In the genomic region with DNA sequence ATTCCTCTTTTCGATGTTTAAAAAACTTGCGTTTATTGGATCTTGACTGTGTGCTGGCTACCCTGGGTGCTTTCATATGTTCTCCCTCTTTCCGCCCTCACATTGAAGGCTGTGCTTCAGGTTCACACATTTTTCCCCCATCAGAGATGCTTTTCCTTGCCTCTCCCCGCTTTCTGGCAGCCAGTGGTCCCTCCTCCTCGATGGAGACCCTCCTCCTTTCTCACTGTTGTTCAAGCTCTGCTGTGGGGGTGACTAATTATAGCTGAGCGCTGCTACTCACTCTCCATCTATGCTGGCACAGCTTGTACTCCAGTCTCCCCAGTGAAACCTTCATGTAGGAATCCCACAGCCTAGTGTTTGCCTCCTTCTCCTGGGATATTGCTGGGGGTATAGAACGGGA, we compare ENCODE assay signal across 9 mouse cellular contexts. TPM values are rescaled to one million over a fixed set of nuclear protein-coding genes. Genes with fewer than 3 reads are reported as not detected.
DNase-seq lines count a peak whose midpoint lies in the region; ATAC-seq and TF ChIP-seq lines count a peak whose summit lies in the region.
"Had no signal": no experiment of that assay in that cellular context is flagged by ENCODE, and none has a peak within 500 bp of the region (broad histone marks: within the 10 kb centered on the region; RNA-seq: fewer than 3 reads in every experiment).

No protein-coding gene starts in this region.

- H3K4me2 ChIP-seq in heart, embryonic 12.5 days, result peak overlapping the region; percentile 99
- peak overlapping the region; percentile 100 for H3K4me2 ChIP-seq in hindbrain, postnatal 0 days (ENCODE audit: low read depth, low read length)

- WGBS in heart, embryonic 12.5 days, result 25% methylated on average over 7 of the region's 7 CpGs
- 28% methylated on average over 7 of the region's 7 CpGs for WGBS in hindbrain, postnatal 0 days
- 23% methylated on average over 7 of the region's 7 CpGs for WGBS in olfactory bulb, adult 2 months

- H3K9ac ChIP-seq in heart, embryonic 12.5 days, result no peak overlapping the region; the same call in 1 of the 2 replicates
- H3K9ac ChIP-seq in hindbrain, postnatal 0 days (replicated peaks; ENCODE audit: low read length), result peak overlapping the region; percentile 77; the same call in 1 of the 2 replicates

- ATAC-seq in heart, embryonic 12.5 days (ENCODE audit: insufficient number of reproducible peaks, low FRiP score), result no peak
- no peak for ATAC-seq in hindbrain, postnatal 0 days

- no peak for TF ChIP-seq CTCF in hindbrain, postnatal 0 days (IDR thresholded peaks at IDR 0.05; ENCODE audit: low read depth)
- no peak for TF ChIP-seq CTCF in olfactory bulb, adult 2 months (IDR thresholded peaks at IDR 0.05; ENCODE audit: insufficient read depth, low read depth, low read length)

- DNase-seq in heart, postnatal 14 days, result no peak
- peak; percentile 29 for DNase-seq in right cerebral cortex, adult 18-20 months
- no peak for DNase-seq in right cerebral cortex, postnatal 10 days (ENCODE audit: low spot score in 2 of 2)
- DNase-seq in hindbrain, postnatal 0 days (ENCODE audit: low spot score), result peak; percentile 43
- DNase-seq in testis, postnatal 14 days (ENCODE audit: low spot score), result no peak
- no peak for DNase-seq in adrenal gland, postnatal 36 days

- no peak for TF ChIP-seq POLR2A in olfactory bulb, adult 2 months (IDR thresholded peaks at IDR 0.05; ENCODE audit: insufficient read depth, low read depth, low read length)

- no peak overlapping the region; the same call in 1 of the 2 replicates for H3K27ac ChIP-seq in heart, embryonic 12.5 days (ENCODE audit: poor library complexity, severe bottlenecking)
- H3K27ac ChIP-seq in hindbrain, postnatal 0 days, result peak overlapping the region; percentile 83; the same call in 1 of the 2 replicates
- no peak overlapping the region for H3K27ac ChIP-seq in olfactory bulb, adult 2 months (ENCODE audit: insufficient read depth, low read depth, low read length)

- intact Hi-C loops in heart, postnatal 14 days (cut with DNase I), result no loop called here

- H3K4me3 ChIP-seq in heart, embryonic 12.5 days, result peak overlapping the region; percentile 78; the same call in 1 of the 2 replicates
- peak overlapping the region; percentile 77 for H3K4me3 ChIP-seq in hindbrain, postnatal 0 days (ENCODE audit: low read length)
- H3K4me3 ChIP-seq in olfactory bulb, adult 2 months (ENCODE audit: insufficient read depth, low read depth, low read length), result peak overlapping the region; percentile 21

- H3K27me3 ChIP-seq in heart, embryonic 12.5 days (replicated peaks), result no peaks in the 10 kb centered on the region; the same call in 1 of the 2 replicates
- H3K27me3 ChIP-seq in hindbrain, postnatal 0 days (ENCODE audit: insufficient read depth, low read length), result no peaks in the 10 kb centered on the region

- H3K9me3 ChIP-seq in heart, embryonic 12.5 days (replicated peaks), result no peaks in the 10 kb centered on the region
- no peaks in the 10 kb centered on the region for H3K9me3 ChIP-seq in hindbrain, postnatal 0 days (ENCODE audit: low read length)

- H3K36me3 ChIP-seq in heart, embryonic 12.5 days, result no peaks in the 10 kb centered on the region
- H3K36me3 ChIP-seq in hindbrain, postnatal 0 days (ENCODE audit: insufficient read depth, low read length), result no peaks in the 10 kb centered on the region; the same call in 1 of the 2 replicates

- peaks cover 39% of the 10 kb centered on the region for H3K4me1 ChIP-seq in heart, embryonic 12.5 days (replicated peaks)
- H3K4me1 ChIP-seq in hindbrain, postnatal 0 days (ENCODE audit: insufficient read depth, low read length), result peaks cover 15% of the 10 kb centered on the region
- peaks cover 39% of the 10 kb centered on the region for H3K4me1 ChIP-seq in olfactory bulb, adult 2 months (ENCODE audit: control insufficient read depth, insufficient read depth, low read length)

RNA-seq across cellular contexts. Expression of a gene that starts 1.5 kb away (rescaled TPM):
- polyA plus RNA-seq in heart, embryonic 12.5 days (2016; fragmentation: Nextera tagmentation; extraction: Ambion mirVana), result 1.6 and 2.0 TPM in 2 replicates
- total RNA-seq in heart, postnatal 14 days (2021), result under 1 TPM; 0.83 to 0.86 TPM
- 24.2 and 28.6 TPM in 2 replicates for total RNA-seq in hindbrain, postnatal 0 days (2014; rRNA removed)
- 10.3 and 10.6 TPM in 2 replicates for polyA plus RNA-seq in hindbrain, postnatal 0 days (2015; fragmentation: Nextera tagmentation; extraction: Ambion mirVana)
- polyA plus RNA-seq in olfactory bulb, adult 2 months (2012; ENCODE audit: insufficient read depth, insufficient read length, low replicate concordance, missing spikeins), result not detected in 2 replicates
- under 1 TPM; 0.76 to 0.99 TPM for total RNA-seq in adrenal gland, postnatal 36 days (2021)

RNA-seq across cellular contexts. Expression of a gene that starts 2.4 kb away (rescaled TPM):
- polyA plus RNA-seq in heart, embryonic 12.5 days (2016; fragmentation: Nextera tagmentation; extraction: Ambion mirVana), result 1.6 and 2.0 TPM in 2 replicates
- total RNA-seq in heart, postnatal 14 days (2021), result 1 to 10 TPM; 9.2 to 9.4 TPM
- 3.1 and 3.2 TPM in 2 replicates for total RNA-seq in hindbrain, postnatal 0 days (2014; rRNA removed)
- polyA plus RNA-seq in hindbrain, postnatal 0 days (2015; fragmentation: Nextera tagmentation; extraction: Ambion mirVana), result 0.45 and 1.1 TPM in 2 replicates
- not detected in 2 replicates for polyA plus RNA-seq in olfactory bulb, adult 2 months (2012; ENCODE audit: insufficient read depth, insufficient read length, low replicate concordance, missing spikeins)
- total RNA-seq in adrenal gland, postnatal 36 days (2021), result 10 to 100 TPM; 11.9 to 14.4 TPM

RNA-seq across cellular contexts. Expression of a gene that starts 22.9 kb away (rescaled TPM):
- 0.23 TPM in 1 of 2 replicates, not detected in the other for polyA plus RNA-seq in heart, embryonic 12.5 days (2016; fragmentation: Nextera tagmentation; extraction: Ambion mirVana)
- not detected for total RNA-seq in heart, postnatal 14 days (2021)
- total RNA-seq in hindbrain, postnatal 0 days (2014; rRNA removed), result 6.3 and 7.3 TPM in 2 replicates
- 1.3 and 1.6 TPM in 2 replicates for polyA plus RNA-seq in hindbrain, postnatal 0 days (2015; fragmentation: Nextera tagmentation; extraction: Ambion mirVana)
- not detected in 2 replicates for polyA plus RNA-seq in olfactory bulb, adult 2 months (2012; ENCODE audit: insufficient read depth, insufficient read length, low replicate concordance, missing spikeins)
- 1 to 10 TPM in 1 of 2 experiments, under 1 TPM in 1; 0.23 to 1.4 TPM for total RNA-seq in adrenal gland, postnatal 36 days (2021)
- polyA plus RNA-seq: liver, embryonic 16.5 days had no signal

RNA-seq across cellular contexts. Expression of a gene that starts 24.0 kb away (rescaled TPM):
- 73.5 and 80.7 TPM in 2 replicates for polyA plus RNA-seq in heart, embryonic 12.5 days (2016; fragmentation: Nextera tagmentation; extraction: Ambion mirVana)
- 10 to 100 TPM; 23.3 to 29.6 TPM for total RNA-seq in heart, postnatal 14 days (2021)
- total RNA-seq in hindbrain, postnatal 0 days (2014; rRNA removed), result 72.1 and 101 TPM in 2 replicates
- polyA plus RNA-seq in hindbrain, postnatal 0 days (2015; fragmentation: Nextera tagmentation; extraction: Ambion mirVana), result 138 and 143 TPM in 2 replicates
- polyA plus RNA-seq in olfactory bulb, adult 2 months (2012; ENCODE audit: insufficient read depth, insufficient read length, low replicate concordance, missing spikeins), result not detected in 2 replicates
- 10 to 100 TPM; 61.5 to 67.0 TPM for total RNA-seq in adrenal gland, postnatal 36 days (2021)

RNA-seq across cellular contexts. Expression of a gene that starts 24.1 kb away (rescaled TPM):
- 1.3 TPM in 2 replicates for polyA plus RNA-seq in heart, embryonic 12.5 days (2016; fragmentation: Nextera tagmentation; extraction: Ambion mirVana)
- 1 to 10 TPM; 1.7 to 1.9 TPM for total RNA-seq in heart, postnatal 14 days (2021)
- total RNA-seq in hindbrain, postnatal 0 days (2014; rRNA removed), result 1.9 and 5.2 TPM in 2 replicates
- polyA plus RNA-seq in hindbrain, postnatal 0 days (2015; fragmentation: Nextera tagmentation; extraction: Ambion mirVana), result 3.1 and 4.1 TPM in 2 replicates
- not detected in 2 replicates for polyA plus RNA-seq in olfactory bulb, adult 2 months (2012; ENCODE audit: insufficient read depth, insufficient read length, low replicate concordance, missing spikeins)
- 1 to 10 TPM; 3.4 to 6.1 TPM for total RNA-seq in adrenal gland, postnatal 36 days (2021)

Comparison
In these comparisons a context has a peak if more than half of its experiments do, and no peak if none do; other contexts are left out.
1. DNase-seq: peak in right cerebral cortex, adult 18-20 months (single experiment) and hindbrain, postnatal 0 days (single experiment); none in heart, postnatal 14 days (0 of 2), right cerebral cortex, postnatal 10 days (0 of 2), testis, postnatal 14 days (single experiment) and adrenal gland, postnatal 36 days (0 of 2).
2. H3K4me3 ChIP-seq: peak in every context shown above with its lines; median percentile 78 in heart, embryonic 12.5 days; 77 in hindbrain, postnatal 0 days; 21 in olfactory bulb, adult 2 months.
3. RNA of a gene that starts 1.5 kb away (total RNA-seq): 24.2 to 28.6 TPM in hindbrain, postnatal 0 days; 0.76 to 0.99 TPM in adrenal gland, postnatal 36 days and 0.83 to 0.86 TPM in heart, postnatal 14 days; every median in the first group is over 10 times any median in the second.